Mouse (Mus musculus) small intestine, adult 2 months (tissue): Measurements from ENCODE around the gene Dock6.
"Not testable (repeated sequence)": the region's sequence is repeated elsewhere in the genome, so short reads cannot be mapped to it uniquely, and the experiment has no call there.

Source experiments
- CTCF ChIP-seq: fragments of 200-500 bp; IDR thresholded peaks from 2 replicates; pipeline ENCODE4 v1.5.1; 2012; ENCODE audit warnings: low read depth, mild to moderate bottlenecking, control low read depth, inconsistent platforms, low read length, moderate library complexity, mixed read lengths; ENCODE audit not compliant: insufficient replicate concordance, insufficient read length; ENCODE audit errors: extremely low read depth
- POLR2A ChIP-seq: fragments of 200-500 bp; IDR thresholded peaks from 2 replicates; pipeline ENCODE4 v1.6.1; 2012; ENCODE audit warnings: low read depth, mild to moderate bottlenecking, control low read depth, inconsistent platforms, low read length, moderate library complexity

DNA sequence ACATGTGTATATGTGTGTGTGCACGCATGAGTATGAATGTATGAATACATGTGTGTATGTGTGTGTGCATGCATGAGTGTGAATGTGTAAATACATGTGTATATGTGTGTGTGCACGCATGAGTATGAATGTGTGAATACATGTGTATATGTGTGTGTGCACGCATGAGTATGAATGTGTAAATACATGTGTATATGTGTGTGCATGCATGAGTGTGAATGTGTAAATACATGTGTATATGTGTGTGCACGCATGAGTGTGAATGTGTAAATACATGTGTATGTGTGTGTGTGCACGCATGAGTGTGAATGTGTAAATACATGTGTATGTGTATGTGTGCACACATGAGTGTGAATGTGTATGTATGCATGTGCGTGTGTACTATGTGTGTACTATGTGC lies 58.9 kb downstream of the Dock6 start:
- TF ChIP-seq CTCF, POLR2A: not testable (repeated sequence)
